ENCODE assay signal across 8 mouse cellular contexts in the genomic region with DNA sequence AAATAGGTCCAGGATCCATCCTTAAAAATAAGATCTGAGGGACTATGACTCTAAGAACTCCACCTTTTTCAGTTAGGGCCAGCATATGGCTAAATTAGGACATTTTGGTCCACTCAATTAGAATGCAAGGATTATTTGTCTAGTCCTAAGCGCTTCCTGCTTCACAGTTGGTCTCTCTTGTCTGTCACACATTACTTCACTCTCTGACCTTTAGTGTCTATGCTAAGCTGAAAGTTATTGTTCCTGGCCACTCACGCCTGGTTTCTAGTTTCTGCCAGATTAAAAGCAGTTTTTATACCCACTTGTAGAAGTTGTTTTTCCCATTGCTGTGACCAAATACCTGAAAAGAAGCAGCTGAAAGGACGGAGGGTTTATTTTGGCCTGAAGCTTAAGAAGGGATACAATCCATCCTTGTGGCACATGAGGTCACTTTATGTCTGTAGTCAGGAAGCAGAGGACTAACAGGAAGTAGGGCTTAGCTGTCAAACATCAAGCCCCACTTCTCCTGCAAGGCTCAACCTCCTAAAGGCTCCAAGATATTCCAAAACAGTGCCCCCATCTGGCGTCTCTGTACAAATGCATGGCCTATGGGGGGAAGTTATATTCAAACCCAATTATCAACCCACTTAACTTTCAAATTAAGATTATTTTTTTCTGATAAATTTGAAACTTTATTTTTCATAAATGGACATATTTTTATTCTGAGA.
DNase-seq lines count a peak whose midpoint lies in the region; ATAC-seq lines count a peak whose summit lies in the region.
"Had no signal": no experiment of that assay in that cellular context is flagged by ENCODE, and none has a peak within 500 bp of the region (broad histone marks: within the 10 kb centered on the region; RNA-seq: fewer than 3 reads in every experiment).

No protein-coding gene starts in this region.

- H3K9me3 ChIP-seq in forebrain, embryonic 11.5 days (ENCODE audit: control insufficient read depth, low read length) = no peaks in the 10 kb centered on the region
- H3K9me3 ChIP-seq: embryonic facial prominence, embryonic 12.5 days had no signal

- ATAC-seq in forebrain, embryonic 11.5 days (replicated peaks; ENCODE audit: low FRiP score) = no peak

- DNase-seq in kidney, adult 11 months = peak; percentile 11
- no peak for DNase-seq in kidney, adult 8-10 months
- DNase-seq in thymus, postnatal 14 days = peak; percentile 25
- no peak for DNase-seq in thymus, postnatal 10 days (ENCODE audit: low spot score in 2 of 2)
- peak; percentile 33 for DNase-seq in induced T-regulatory cell, adult 2 months (ENCODE audit: low read depth)
- no peak for DNase-seq in cerebellum, adult 11 months
- no peak for DNase-seq in forebrain, embryonic 11.5 days (ENCODE audit: low spot score)

- H3K4me1 ChIP-seq in forebrain, embryonic 11.5 days (replicated peaks; ENCODE audit: control insufficient read depth, insufficient read depth, low read length) = no peaks in the 10 kb centered on the region

- no peak overlapping the region for H3K4me3 ChIP-seq in forebrain, embryonic 11.5 days (ENCODE audit: low read depth, low read length)
- H3K4me3 ChIP-seq: embryonic facial prominence, embryonic 12.5 days had no signal

- H3K27ac ChIP-seq in forebrain, embryonic 11.5 days (ENCODE audit: low read depth, low read length) = no peak overlapping the region
- H3K27ac ChIP-seq: embryonic facial prominence, embryonic 12.5 days had no signal

- H3K4me2 ChIP-seq in forebrain, embryonic 11.5 days (ENCODE audit: low read depth, low read length, severe bottlenecking) = no peak overlapping the region
- H3K4me2 ChIP-seq: embryonic facial prominence, embryonic 12.5 days had no signal

- no peaks in the 10 kb centered on the region for H3K36me3 ChIP-seq in forebrain, embryonic 11.5 days (ENCODE audit: control insufficient read depth, insufficient read depth, low read length)
- H3K36me3 ChIP-seq: embryonic facial prominence, embryonic 12.5 days had no signal

- whole genome bisulfite sequencing in forebrain, embryonic 11.5 days = 60% methylated on average over 4 of the region's 4 CpGs

- no peaks in the 10 kb centered on the region for H3K27me3 ChIP-seq in forebrain, embryonic 11.5 days (ENCODE audit: control insufficient read depth, insufficient read depth, low read length)
- H3K27me3 ChIP-seq: embryonic facial prominence, embryonic 12.5 days had no signal

- no peak overlapping the region for H3K9ac ChIP-seq in forebrain, embryonic 11.5 days (ENCODE audit: low read length)
- H3K9ac ChIP-seq: embryonic facial prominence, embryonic 12.5 days had no signal

Comparison
In these comparisons a context has a peak if more than half of its experiments do, and no peak if none do; other contexts are left out.
1. DNase-seq: peak in kidney, adult 11 months (single experiment), thymus, postnatal 14 days (single experiment) and induced T-regulatory cell, adult 2 months (single experiment); none in kidney, adult 8-10 months (0 of 2), thymus, postnatal 10 days (0 of 2), cerebellum, adult 11 months (single experiment) and forebrain, embryonic 11.5 days (single experiment).